Mouse (Mus musculus) hindbrain, embryonic 14.5 days (tissue): ENCODE results near the gene Prkg2. TPM values are rescaled to one million over a fixed set of nuclear protein-coding genes. Genes with fewer than 3 reads are reported as not detected.

ENCODE experiments used
- ATAC-seq: fragments of 200-750 bp; cut with Nextera tagmentation; 2 replicates; pipeline ENCODE4 v1.8.0; 2017; ENCODE audit warnings: moderate number of reproducible peaks, mild to moderate bottlenecking, moderate TSS enrichment, moderate library complexity; ENCODE audit not compliant: low FRiP score
- DNase-seq: peaks from one replicate; pipeline ENCODE4 v3.0.0-alpha.2; 2015; ENCODE audit warnings: low spot score
- H3K27ac ChIP-seq: fragments of 300-500 bp; sonication (generic); 2 replicates; pipeline ENCODE4 v1.5.1; 2014; ENCODE audit warnings: mild to moderate bottlenecking, moderate library complexity
- H3K27me3 ChIP-seq: fragments of 300-500 bp; sonication (generic); 2 replicates; pipeline ENCODE4 v1.6.1; 2014; ENCODE audit warnings: mild to moderate bottlenecking, low read length, mixed read lengths; ENCODE audit not compliant: control insufficient read depth, insufficient read depth
- H3K36me3 ChIP-seq: fragments of 300-500 bp; sonication (generic); replicated peaks from 2 replicates; pipeline ENCODE4 v1.6.1; 2014; ENCODE audit not compliant: control insufficient read depth, insufficient read depth
- H3K4me1 ChIP-seq: fragments of 300-500 bp; sonication (generic); replicated peaks from 2 replicates; pipeline ENCODE4 v1.6.1; 2014; ENCODE audit warnings: antibody characterized with exemption, low read length, mixed read lengths; ENCODE audit not compliant: control insufficient read depth, insufficient read depth
- H3K4me2 ChIP-seq: fragments of 300-500 bp; sonication (generic); replicated peaks from 2 replicates; pipeline ENCODE4 v1.6.1; 2014; ENCODE audit warnings: mild to moderate bottlenecking, moderate library complexity
- H3K4me3 ChIP-seq: fragments of 300-500 bp; sonication (generic); replicated peaks from 2 replicates; pipeline ENCODE4 v1.5.1; 2014; ENCODE audit warnings: mild to moderate bottlenecking, low read length
- H3K9ac ChIP-seq: fragments of 300-500 bp; sonication (generic); 2 replicates; pipeline ENCODE4 v1.6.1; 2014
- H3K9me3 ChIP-seq: fragments of 300-500 bp; sonication (generic); 2 replicates; pipeline ENCODE4 v1.6.1; 2016; ENCODE audit warnings: low read length; ENCODE audit not compliant: control insufficient read depth
- WGBS: fragments of 180-500 bp; shearing (Covaris S2); extraction: QIAGEN DNeasy Blood & Tissue Kit; methylation state at CpG from one replicate; pipeline ENCODE4 v1.1.7; 2014; 5-methylcytosine and 5-hydroxymethylcytosine counted together
- polyA plus RNA-seq: library from polyadenylated mRNA; unstranded; fragments of >200 nt; fragmentation: Nextera tagmentation; extraction: Ambion mirVana; gene quantifications from 2 replicates; pipeline ENCODE4 v1.2.1, GENCODE M21; 2014

The Prkg2 gene
- polyA plus RNA-seq, 1 experiment from 2014 or later, result 1.4 TPM

GRCm38 (mm10) chr5:98962472-98962871 is 74.7 kb downstream of the Prkg2 start:
- 35% methylated on average over 2 of the region's 2 CpGs for WGBS
- no peaks in the 10 kb centered on the region for H3K27me3 ChIP-seq
- no peak overlapping the region for H3K27ac ChIP-seq
- no peak overlapping the region for H3K4me3 ChIP-seq
- no peaks in the 10 kb centered on the region for H3K9me3 ChIP-seq
- DNase-seq (no peak), ATAC-seq (no peak)
- H3K36me3 ChIP-seq, result no peaks in the 10 kb centered on the region
- H3K4me2 ChIP-seq, result no peak overlapping the region
- H3K9ac ChIP-seq, result no peak overlapping the region
- H3K4me1 ChIP-seq, result 0 out of 2 replicates have a peak, but pooled peaks cover 2% of the 10 kb centered on the region

GRCm38 (mm10) chr5:98955576-98955975 is 81.6 kb downstream of the Prkg2 start:
- Histone ChIP-seq H3K27me3 (no peaks in the 10 kb centered on the region), H3K9ac (no peak overlapping the region), H3K4me3 (no peak overlapping the region), H3K4me1 (no peaks in the 10 kb centered on the region), H3K27ac (no peak overlapping the region), H3K36me3 (no peaks in the 10 kb centered on the region), H3K4me2 (no peak overlapping the region), H3K9me3 (no peaks in the 10 kb centered on the region)
- DNase-seq (no peak), ATAC-seq (no peak)
- WGBS, result 25% methylated on average over 3 of the region's 3 CpGs

- Histone ChIP-seq H3K27me3 (no peaks in the 10 kb centered on the region), H3K36me3 (no peaks in the 10 kb centered on the region), H3K9ac (no peak overlapping the region), H3K27ac (no peak overlapping the region), H3K9me3 (no peaks in the 10 kb centered on the region), H3K4me2 (no peak overlapping the region), H3K4me3 (no peak overlapping the region), H3K4me1 (no peaks in the 10 kb centered on the region)
- ATAC-seq, result no peak
- DNase-seq, result no peak
- 66% methylated on average over 1 of the region's 1 CpGs for WGBS
These were observed 83.8 kb downstream of the Prkg2 start for GRCm38 (mm10) chr5:98953386-98953785.

- Histone ChIP-seq H3K4me2 (no peak overlapping the region), H3K36me3 (no peaks in the 10 kb centered on the region), H3K27me3 (no peaks in the 10 kb centered on the region), H3K9ac (no peak overlapping the region), H3K4me3 (no peak overlapping the region), H3K27ac (no peak overlapping the region), H3K9me3 (no peaks in the 10 kb centered on the region), H3K4me1 (no peaks in the 10 kb centered on the region)
- 82% methylated on average over 4 of the region's 4 CpGs for WGBS
- no peak for DNase-seq
- ATAC-seq, result no peak
These were observed 85.6 kb downstream of the Prkg2 start for GRCm38 (mm10) chr5:98951566-98951965.

GRCm38 (mm10) chr5:98950495-98951092 is 86.6 kb downstream of the Prkg2 start:
- Histone ChIP-seq H3K36me3 (no peaks in the 10 kb centered on the region), H3K4me2 (no peak overlapping the region), H3K4me3 (no peak overlapping the region), H3K27me3 (no peaks in the 10 kb centered on the region), H3K4me1 (no peaks in the 10 kb centered on the region), H3K9me3 (no peaks in the 10 kb centered on the region), H3K9ac (no peak overlapping the region), H3K27ac (no peak overlapping the region)
- no peak for DNase-seq
- WGBS, result 81% methylated on average over 4 of the region's 4 CpGs
- ATAC-seq, result no peak

- Histone ChIP-seq H3K27ac (no peak overlapping the region), H3K9ac (no peak overlapping the region), H3K36me3 (no peaks in the 10 kb centered on the region), H3K4me3 (no peak overlapping the region), H3K9me3 (no peaks in the 10 kb centered on the region), H3K27me3 (no peaks in the 10 kb centered on the region), H3K4me2 (no peak overlapping the region), H3K4me1 (no peaks in the 10 kb centered on the region)
- 90% methylated on average over 10 of the region's 10 CpGs for whole genome bisulfite sequencing
- no peak for ATAC-seq
- no peak for DNase-seq
These were observed 87.4 kb downstream of the Prkg2 start for GRCm38 (mm10) chr5:98949784-98950183.

- H3K4me2 ChIP-seq, result no peak overlapping the region
These were observed 90.5 kb downstream of the Prkg2 start for GRCm38 (mm10) chr5:98946656-98947055.

GRCm38 (mm10) chr5:98946117-98946620 is 91.0 kb downstream of the Prkg2 start:
- Histone ChIP-seq H3K27ac (no peak overlapping the region), H3K27me3 (no peaks in the 10 kb centered on the region), H3K4me2 (no peak overlapping the region), H3K4me1 (no peaks in the 10 kb centered on the region), H3K9me3 (no peaks in the 10 kb centered on the region), H3K36me3 (no peaks in the 10 kb centered on the region), H3K9ac (no peak overlapping the region), H3K4me3 (no peak overlapping the region)
- no peak for DNase-seq
- WGBS, result 65% methylated on average over 4 of the region's 4 CpGs
- no peak for ATAC-seq

More at GRCm38 (mm10) chr5:98946656-98947055, 90.5 kb downstream of the Prkg2 start:
- Histone ChIP-seq H3K27me3 (no peaks in the 10 kb centered on the region), H3K27ac (no peak overlapping the region), H3K4me1 (no peaks in the 10 kb centered on the region), H3K36me3 (no peaks in the 10 kb centered on the region), H3K4me3 (no peak overlapping the region), H3K9me3 (no peaks in the 10 kb centered on the region), H3K9ac (no peak overlapping the region)
- DNase-seq, result no peak
- 95% methylated on average over 20 of the region's 20 CpGs for WGBS
- ATAC-seq, result no peak

GRCm38 (mm10) chr5:98943776-98944175 is 93.4 kb downstream of the Prkg2 start:
- Histone ChIP-seq H3K27me3 (no peaks in the 10 kb centered on the region), H3K4me2 (no peak overlapping the region), H3K9me3 (no peaks in the 10 kb centered on the region), H3K36me3 (no peaks in the 10 kb centered on the region), H3K4me3 (no peak overlapping the region), H3K27ac (no peak overlapping the region), H3K4me1 (no peaks in the 10 kb centered on the region), H3K9ac (no peak overlapping the region)
- ATAC-seq, result no peak
- DNase-seq, result no peak
- WGBS, result 59% methylated on average over 6 of the region's 6 CpGs

- ATAC-seq (no peak), DNase-seq (no peak)
- H3K4me3 ChIP-seq, result no peak overlapping the region
- no peaks in the 10 kb centered on the region for H3K9me3 ChIP-seq
- no peak overlapping the region for H3K4me2 ChIP-seq
- no peaks in the 10 kb centered on the region for H3K27me3 ChIP-seq
- 45% methylated on average over 6 of the region's 6 CpGs for WGBS
- no peak overlapping the region for H3K9ac ChIP-seq
- no peaks in the 10 kb centered on the region for H3K4me1 ChIP-seq
- H3K36me3 ChIP-seq, result no peaks in the 10 kb centered on the region
- H3K27ac ChIP-seq, result no peak overlapping the region
These were observed 96.4 kb downstream of the Prkg2 start for GRCm38 (mm10) chr5:98940731-98941130.
